Mouse (Mus musculus) kidney, postnatal 0 days (tissue): ENCODE measurements at regions not wholly inside any gene's neighbourhood (a gene's known extent, or its start where the extent isn't known, plus 50 kb on each side); places are given as distances from the start of the nearest gene placed in this dataset.

Source experiments
- ATAC-seq: fragments of 200-750 bp; cut with Nextera tagmentation; replicated peaks from 2 replicates; pipeline ENCODE4 v1.8.0; 2017; ENCODE audit warnings: low read depth, moderate number of reproducible peaks, moderate TSS enrichment, moderate library complexity; ENCODE audit not compliant: low FRiP score
- DNase-seq: peaks from one replicate; pipeline ENCODE4 v3.0.0-alpha.2; 2016; ENCODE audit warnings: low spot score
- H3K27ac ChIP-seq: fragments of 300-500 bp; sonication (generic); 2 replicates; pipeline ENCODE4 v1.5.1; 2014; ENCODE audit warnings: mild to moderate bottlenecking
- H3K27me3 ChIP-seq: fragments of 300-500 bp; sonication (generic); 2 replicates; pipeline ENCODE4 v1.6.1; 2014; ENCODE audit warnings: low read length, mixed read lengths; ENCODE audit not compliant: insufficient read depth
- H3K36me3 ChIP-seq: fragments of 300-500 bp; sonication (generic); 2 replicates; pipeline ENCODE4 v1.6.1; 2014; ENCODE audit warnings: low read length, mixed read lengths; ENCODE audit not compliant: insufficient read depth
- H3K4me1 ChIP-seq: fragments of 300-500 bp; sonication (generic); replicated peaks from 2 replicates; pipeline ENCODE4 v1.6.1; 2014; ENCODE audit warnings: antibody characterized with exemption, low read length, mixed read lengths; ENCODE audit not compliant: insufficient read depth
- H3K4me2 ChIP-seq: fragments of 300-500 bp; sonication (generic); 2 replicates; pipeline ENCODE4 v1.6.1; 2014; ENCODE audit warnings: mild to moderate bottlenecking, low read length, moderate library complexity, mixed read lengths
- H3K4me3 ChIP-seq: fragments of 300-500 bp; sonication (generic); replicated peaks from 2 replicates; pipeline ENCODE4 v1.5.1; 2014; ENCODE audit warnings: low read depth, low read length
- H3K9ac ChIP-seq: fragments of 300-500 bp; sonication (generic); 2 replicates; pipeline ENCODE4 v1.6.1; 2014; ENCODE audit warnings: low read depth, low read length
- H3K9me3 ChIP-seq: fragments of 300-500 bp; sonication (generic); replicated peaks from 2 replicates; pipeline ENCODE4 v1.6.1; 2016; ENCODE audit warnings: low read length, inconsistent platforms, mixed read lengths
- CTCF ChIP-seq: IDR thresholded peaks from 2 replicates; pipeline ENCODE4 v1.5.1; 2016; ENCODE audit warnings: antibody characterized with exemption, low read depth, mild to moderate bottlenecking, moderate library complexity
- WGBS: fragments of 180-500 bp; shearing (Covaris S2); extraction: QIAGEN DNeasy Blood & Tissue Kit; methylation state at CpG from one replicate; pipeline ENCODE4 v1.1.7; 2014; 5-methylcytosine and 5-hydroxymethylcytosine counted together

DNA sequence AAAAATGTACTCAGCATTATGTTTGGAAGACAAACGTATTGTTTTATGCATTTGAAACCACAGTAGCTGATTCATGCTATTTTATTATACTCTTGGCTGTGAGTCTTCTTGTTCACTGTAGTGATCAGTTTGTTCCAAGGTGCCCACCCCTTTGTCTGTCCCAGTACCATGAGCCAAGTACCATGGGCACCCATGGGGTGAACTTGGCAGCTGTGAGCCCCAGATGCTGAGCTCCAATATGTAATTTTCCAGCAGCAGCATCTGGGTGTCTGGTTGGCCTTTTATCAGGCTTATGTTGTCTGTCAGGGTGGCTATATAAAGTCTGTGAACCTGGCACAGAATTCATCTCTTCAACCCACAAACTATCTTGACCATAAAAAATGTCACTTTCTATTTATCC is 1200.5 kb upstream of the Nr2f1 start:
- H3K9me3 ChIP-seq = no peaks in the 10 kb centered on the region
- no peak for TF ChIP-seq CTCF
- H3K27me3 ChIP-seq = no peaks in the 10 kb centered on the region
- no peaks in the 10 kb centered on the region for H3K36me3 ChIP-seq
- no peak overlapping the region for H3K4me2 ChIP-seq
- no peaks in the 10 kb centered on the region for H3K4me1 ChIP-seq
- DNase-seq (no peak), ATAC-seq (no peak)
- no peak overlapping the region for H3K27ac ChIP-seq
- no peak overlapping the region for H3K4me3 ChIP-seq
- no peak overlapping the region for H3K9ac ChIP-seq
- 61% methylated on average over 1 of the region's 1 CpGs for WGBS

- H3K36me3 ChIP-seq = no peaks in the 10 kb centered on the region
- no peak for TF ChIP-seq CTCF
- no peak overlapping the region for H3K27ac ChIP-seq
- DNase-seq (no peak), ATAC-seq (no peak)
- H3K27me3 ChIP-seq = no peaks in the 10 kb centered on the region
- no peaks in the 10 kb centered on the region for H3K9me3 ChIP-seq
- no peak overlapping the region for H3K4me2 ChIP-seq
- 57% methylated on average over 3 of the region's 3 CpGs for WGBS
- H3K4me1 ChIP-seq = no peaks in the 10 kb centered on the region
- no peak overlapping the region for H3K9ac ChIP-seq
- H3K4me3 ChIP-seq = no peak overlapping the region
Observed at GRCm38 (mm10) chr13:79393938-79394337, 1194.4 kb upstream of the Nr2f1 start.

GRCm38 (mm10) chr13:79387928-79388327 is 1188.4 kb upstream of the Nr2f1 start:
- no peak for TF ChIP-seq CTCF
- H3K9ac ChIP-seq = no peak overlapping the region
- H3K4me1 ChIP-seq = no peaks in the 10 kb centered on the region
- ATAC-seq = no peak
- no peaks in the 10 kb centered on the region for H3K9me3 ChIP-seq
- H3K27me3 ChIP-seq = no peaks in the 10 kb centered on the region
- no peaks in the 10 kb centered on the region for H3K36me3 ChIP-seq
- H3K4me3 ChIP-seq = no peak overlapping the region
- H3K27ac ChIP-seq = no peak overlapping the region
- DNase-seq = no peak
- no peak overlapping the region for H3K4me2 ChIP-seq

- Histone ChIP-seq H3K4me2 (no peak overlapping the region), H3K4me3 (no peak overlapping the region), H3K9me3 (no peaks in the 10 kb centered on the region), H3K9ac (no peak overlapping the region), H3K27ac (no peak overlapping the region), H3K4me1 (no peaks in the 10 kb centered on the region), H3K27me3 (no peaks in the 10 kb centered on the region), H3K36me3 (no peaks in the 10 kb centered on the region)
- no peak for TF ChIP-seq CTCF
- no peak for ATAC-seq
- WGBS = 78% methylated on average over 8 of the region's 8 CpGs
- no peak for DNase-seq
Observed at GRCm38 (mm10) chr13:79341494-79341893, 1141.9 kb upstream of the Nr2f1 start.

DNA sequence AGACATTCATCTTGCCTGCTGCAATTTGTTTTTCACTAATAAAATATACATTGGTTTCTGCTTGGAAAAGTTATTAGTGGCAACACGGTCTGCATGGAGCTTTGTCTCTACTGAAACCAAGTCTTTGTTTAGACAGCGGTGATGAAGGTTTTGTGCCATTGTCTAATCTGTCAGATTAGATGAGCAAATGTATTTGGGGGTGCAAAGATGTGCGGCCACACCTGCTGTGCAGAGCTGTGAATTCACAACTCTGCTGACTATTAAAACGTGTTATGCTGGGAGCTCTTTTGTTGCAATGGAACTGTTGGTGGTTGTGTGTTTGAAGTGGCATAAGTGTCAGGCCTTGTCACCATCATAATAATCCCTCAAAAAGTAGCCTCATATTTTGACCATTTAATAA is 1140.9 kb upstream of the Nr2f1 start:
- no peak overlapping the region for H3K9ac ChIP-seq
- TF ChIP-seq CTCF = no peak
- no peak overlapping the region for H3K4me2 ChIP-seq
- H3K4me1 ChIP-seq = no peaks in the 10 kb centered on the region
- 76% methylated on average over 4 of the region's 4 CpGs for WGBS
- ATAC-seq (no peak), DNase-seq (no peak)
- no peaks in the 10 kb centered on the region for H3K9me3 ChIP-seq
- no peak overlapping the region for H3K27ac ChIP-seq
- no peaks in the 10 kb centered on the region for H3K36me3 ChIP-seq
- H3K27me3 ChIP-seq = no peaks in the 10 kb centered on the region
- H3K4me3 ChIP-seq = no peak overlapping the region

GRCm38 (mm10) chr13:79339793-79340192 is 1140.2 kb upstream of the Nr2f1 start:
- no peaks in the 10 kb centered on the region for H3K27me3 ChIP-seq
- H3K4me2 ChIP-seq = no peak overlapping the region
- H3K9me3 ChIP-seq = no peaks in the 10 kb centered on the region
- no peak for TF ChIP-seq CTCF
- no peak overlapping the region for H3K27ac ChIP-seq
- H3K4me3 ChIP-seq = no peak overlapping the region
- H3K4me1 ChIP-seq = no peaks in the 10 kb centered on the region
- ATAC-seq (no peak), DNase-seq (peak; percentile 48)
- H3K36me3 ChIP-seq = no peaks in the 10 kb centered on the region
- WGBS = 34% methylated on average over 4 of the region's 4 CpGs
- no peak overlapping the region for H3K9ac ChIP-seq

DNA sequence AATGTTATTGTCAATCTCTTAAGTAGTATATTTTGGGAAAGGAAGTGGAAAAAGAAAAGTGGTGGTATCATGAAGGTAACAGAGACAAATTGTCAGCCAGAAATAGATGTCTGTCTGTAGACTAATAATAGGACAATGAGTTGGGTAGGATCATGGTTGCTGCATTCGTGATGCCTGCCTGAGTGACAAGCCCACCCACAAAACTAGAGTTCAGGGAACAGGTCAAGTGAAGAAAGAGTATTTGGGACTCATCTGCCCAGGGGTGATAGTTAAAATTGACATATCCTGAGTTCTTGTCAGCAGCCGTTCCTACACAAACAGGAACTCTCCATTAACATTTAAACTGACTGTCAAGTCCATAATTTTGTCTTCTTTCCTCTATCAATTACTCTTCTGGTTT is 1120.6 kb upstream of the Nr2f1 start:
- Histone ChIP-seq H3K27ac (no peak overlapping the region), H3K9me3 (no peaks in the 10 kb centered on the region), H3K4me3 (no peak overlapping the region), H3K36me3 (no peaks in the 10 kb centered on the region), H3K4me2 (no peak overlapping the region), H3K9ac (no peak overlapping the region), H3K4me1 (no peaks in the 10 kb centered on the region), H3K27me3 (no peaks in the 10 kb centered on the region)
- ATAC-seq (no peak), DNase-seq (no peak)
- TF ChIP-seq CTCF = no peak
- 29% methylated on average over 2 of the region's 2 CpGs for WGBS
